Mouse (Mus musculus): ENCODE results near the gene Cnga3. TPM values are rescaled to one million over a fixed set of nuclear protein-coding genes. Genes with fewer than 3 reads are reported as not detected.
A peak's percentile ranks its signal among the peaks of the same experiment; 100 is the strongest.

Cnga3 gene
- 1.6 and 1.8 TPM in 2 replicates for polyA plus RNA-seq (2011; ENCODE audit: insufficient read depth, insufficient read length, low read depth, missing spikeins)

DNA sequence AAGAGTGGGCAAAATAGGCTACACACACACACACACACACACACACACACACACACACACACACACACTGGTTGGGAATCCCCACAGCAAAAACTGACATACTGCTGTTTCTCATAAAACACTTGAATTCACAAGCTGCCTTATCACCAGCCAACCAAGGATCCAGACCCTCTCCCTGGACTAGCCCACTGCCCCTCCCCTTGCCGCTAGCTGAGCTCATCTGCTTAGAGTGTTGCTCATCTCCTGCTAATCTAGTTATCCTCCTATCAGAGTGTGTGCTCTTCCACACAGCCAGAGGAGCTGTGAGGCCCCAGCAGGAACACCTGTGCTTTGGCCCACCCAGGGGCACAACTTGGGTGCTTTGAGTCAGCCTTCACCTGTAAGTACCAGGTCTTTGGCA, at the start of gene Cnga3:
Gene Cnga3 (plus strand): TSS at position 291 of the 400 bp plus-strand sequence.
- no peak for TF ChIP-seq POLR2A (IDR thresholded peaks at IDR 0.05; ENCODE audit: insufficient read depth, low read length)
- TF ChIP-seq CTCF (IDR thresholded peaks at IDR 0.05; ENCODE audit: low read depth, low read length): no peak
- no peak for TF ChIP-seq EP300 (IDR thresholded peaks at IDR 0.05; ENCODE audit: insufficient read depth, low read depth, low read length)
- H3K27me3 ChIP-seq (ENCODE audit: control insufficient read depth, insufficient read depth, low read length, poor library complexity, severe bottlenecking): no peaks in the 10 kb centered on the region
- H3K36me3 ChIP-seq (ENCODE audit: control insufficient read depth, insufficient read depth, low read length, poor library complexity, severe bottlenecking): no peaks in the 10 kb centered on the region
- peaks cover 11% of the 10 kb centered on the region for H3K9me3 ChIP-seq (replicated peaks; ENCODE audit: control insufficient read depth, insufficient read depth, low read length, poor library complexity, severe bottlenecking)
- H3K27ac ChIP-seq (ENCODE audit: insufficient read depth, low read length): no peak within 1 kb of the TSS
- no peak within 1 kb of the TSS for H3K4me3 ChIP-seq (ENCODE audit: low read depth, low read length)
- H3K4me1 ChIP-seq (ENCODE audit: control insufficient read depth, insufficient read depth, low read length): no peaks in the 10 kb centered on the region
- H3K9ac ChIP-seq (ENCODE audit: low read depth, poor library complexity, severe bottlenecking): no peak within 1 kb of the TSS

DNA sequence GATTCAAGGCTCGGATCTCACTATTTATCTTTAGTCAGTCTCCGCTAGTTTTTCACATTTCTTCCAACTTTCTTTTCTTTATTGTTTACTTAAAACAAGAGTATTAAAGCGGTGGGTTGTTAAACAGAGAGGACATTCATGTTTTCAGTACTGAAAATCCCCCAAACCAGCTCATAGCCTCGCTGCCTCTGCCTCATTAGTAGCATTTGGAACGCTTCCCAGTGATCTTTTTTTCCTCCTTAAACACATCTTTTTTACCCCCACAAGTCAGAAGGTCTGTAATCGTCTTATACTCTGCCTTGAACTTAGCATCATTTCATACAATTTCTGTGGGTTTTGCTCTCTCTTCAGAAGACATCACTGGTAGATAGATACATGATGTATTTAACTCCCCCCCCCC, 48.2 kb upstream of the Cnga3 start:
- no peaks in the 10 kb centered on the region for H3K27me3 ChIP-seq (ENCODE audit: control insufficient read depth, insufficient read depth, low read length, poor library complexity, severe bottlenecking)
- H3K27ac ChIP-seq (ENCODE audit: insufficient read depth, low read length): no peak overlapping the region
- H3K4me3 ChIP-seq (ENCODE audit: low read depth, low read length): no peak overlapping the region
- no peaks in the 10 kb centered on the region for H3K4me1 ChIP-seq (ENCODE audit: control insufficient read depth, insufficient read depth, low read length)
- no peak overlapping the region for H3K9ac ChIP-seq (ENCODE audit: low read depth, poor library complexity, severe bottlenecking)
- TF ChIP-seq POLR2A (IDR thresholded peaks at IDR 0.05; ENCODE audit: insufficient read depth, low read length): no peak
- TF ChIP-seq CTCF (IDR thresholded peaks at IDR 0.05; ENCODE audit: low read depth, low read length): no peak
- no peak for TF ChIP-seq EP300 (IDR thresholded peaks at IDR 0.05; ENCODE audit: insufficient read depth, low read depth, low read length)
- peaks cover 1% of the 10 kb centered on the region for H3K9me3 ChIP-seq (replicated peaks; ENCODE audit: control insufficient read depth, insufficient read depth, low read length, poor library complexity, severe bottlenecking)
- H3K36me3 ChIP-seq (ENCODE audit: control insufficient read depth, insufficient read depth, low read length, poor library complexity, severe bottlenecking): no peaks in the 10 kb centered on the region

DNA sequence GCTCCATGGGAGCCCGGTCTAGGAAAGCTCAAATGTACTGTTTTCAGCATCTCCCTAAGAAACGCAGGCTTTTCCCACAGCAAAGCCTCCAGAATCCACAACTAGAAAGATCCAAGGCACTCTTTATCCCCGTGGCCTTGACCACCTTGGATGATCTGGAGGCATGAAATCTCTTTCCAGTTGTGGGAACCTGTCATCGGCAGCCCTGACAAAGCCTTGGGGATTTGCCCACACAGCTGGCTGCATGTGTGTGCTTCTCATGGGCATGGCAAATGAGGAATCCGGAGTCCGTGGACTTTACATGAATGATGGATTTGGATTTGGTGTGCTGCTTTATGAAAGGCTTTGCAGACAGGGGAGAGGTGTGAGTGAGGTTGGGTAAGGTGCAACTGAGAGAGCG, 46.3 kb upstream of the Cnga3 start:
- Histone ChIP-seq H3K4me3 (ENCODE audit: low read depth, low read length) (no peak overlapping the region), H3K36me3 (ENCODE audit: control insufficient read depth, insufficient read depth, low read length, poor library complexity, severe bottlenecking) (no peaks in the 10 kb centered on the region), H3K27me3 (ENCODE audit: control insufficient read depth, insufficient read depth, low read length, poor library complexity, severe bottlenecking) (no peaks in the 10 kb centered on the region), H3K9ac (ENCODE audit: low read depth, poor library complexity, severe bottlenecking) (no peak overlapping the region), H3K9me3 (replicated peaks; ENCODE audit: control insufficient read depth, insufficient read depth, low read length, poor library complexity, severe bottlenecking) (no peaks in the 10 kb centered on the region), H3K27ac (ENCODE audit: insufficient read depth, low read length) (no peak overlapping the region), H3K4me1 (ENCODE audit: control insufficient read depth, insufficient read depth, low read length) (no peaks in the 10 kb centered on the region)
- TF ChIP-seq EP300 (IDR thresholded peaks at IDR 0.05; ENCODE audit: insufficient read depth, low read depth, low read length) (no peak), CTCF (IDR thresholded peaks at IDR 0.05; ENCODE audit: low read depth, low read length) (no peak), POLR2A (IDR thresholded peaks at IDR 0.05; ENCODE audit: insufficient read depth, low read length) (no peak)

DNA sequence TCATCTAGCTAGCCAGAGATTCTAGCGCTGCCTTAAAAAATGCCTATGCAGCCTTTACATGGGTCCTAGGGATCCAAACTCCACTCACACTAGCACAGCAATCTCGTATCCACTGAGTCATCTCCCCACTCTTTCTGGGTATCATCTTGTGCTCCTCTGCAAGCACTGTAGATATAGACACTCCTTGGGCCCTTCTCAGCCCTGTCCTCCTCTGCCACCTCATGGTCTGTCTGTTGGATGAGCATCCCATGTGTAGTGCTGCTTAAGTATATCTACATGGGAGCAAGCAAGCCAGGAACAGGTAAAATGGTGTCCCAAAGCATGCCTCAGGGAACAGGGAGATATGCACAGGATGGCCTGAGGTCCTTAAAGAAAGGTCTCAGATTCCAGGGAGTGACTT, 36.4 kb upstream of the Cnga3 start:
- TF ChIP-seq CTCF (IDR thresholded peaks at IDR 0.05; ENCODE audit: low read depth, low read length): no peak
- TF ChIP-seq EP300 (IDR thresholded peaks at IDR 0.05; ENCODE audit: insufficient read depth, low read depth, low read length): no peak
- no peak for TF ChIP-seq POLR2A (IDR thresholded peaks at IDR 0.05; ENCODE audit: insufficient read depth, low read length)
- H3K9ac ChIP-seq (ENCODE audit: low read depth, poor library complexity, severe bottlenecking): no peak overlapping the region
- H3K27me3 ChIP-seq (ENCODE audit: control insufficient read depth, insufficient read depth, low read length, poor library complexity, severe bottlenecking): no peaks in the 10 kb centered on the region
- H3K4me3 ChIP-seq (ENCODE audit: low read depth, low read length): no peak overlapping the region
- H3K36me3 ChIP-seq (ENCODE audit: control insufficient read depth, insufficient read depth, low read length, poor library complexity, severe bottlenecking): no peaks in the 10 kb centered on the region
- H3K9me3 ChIP-seq (replicated peaks; ENCODE audit: control insufficient read depth, insufficient read depth, low read length, poor library complexity, severe bottlenecking): 0 out of 2 replicates have a peak, but pooled peaks cover 2% of the 10 kb centered on the region
- no peak overlapping the region for H3K27ac ChIP-seq (ENCODE audit: insufficient read depth, low read length)
- no peaks in the 10 kb centered on the region for H3K4me1 ChIP-seq (ENCODE audit: control insufficient read depth, insufficient read depth, low read length)

DNA sequence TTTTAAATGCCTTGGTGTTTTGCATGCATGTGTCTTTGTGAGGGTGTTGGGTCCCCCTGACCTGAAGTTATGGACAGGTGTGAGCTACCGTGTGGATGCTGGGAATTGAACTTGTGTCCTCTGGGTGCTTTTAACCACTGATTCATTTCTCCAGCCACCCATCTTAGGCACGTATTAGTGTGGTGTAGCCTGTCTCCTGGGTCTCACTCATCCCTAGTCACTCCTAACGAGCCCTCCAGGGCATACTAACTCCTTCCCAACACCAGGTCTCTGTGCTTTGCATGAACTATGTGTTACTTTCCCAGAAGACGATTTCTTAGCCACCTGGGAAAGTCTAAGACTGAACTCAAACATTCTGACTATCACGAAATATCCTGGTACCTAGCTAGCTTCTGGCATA, 34.4 kb upstream of the Cnga3 start:
- no peak overlapping the region for H3K9ac ChIP-seq (ENCODE audit: low read depth, poor library complexity, severe bottlenecking)
- H3K36me3 ChIP-seq (ENCODE audit: control insufficient read depth, insufficient read depth, low read length, poor library complexity, severe bottlenecking): no peaks in the 10 kb centered on the region
- H3K9me3 ChIP-seq (replicated peaks; ENCODE audit: control insufficient read depth, insufficient read depth, low read length, poor library complexity, severe bottlenecking): 0 out of 2 replicates have a peak, but pooled peaks cover 2% of the 10 kb centered on the region
- H3K4me3 ChIP-seq (ENCODE audit: low read depth, low read length): no peak overlapping the region
- TF ChIP-seq CTCF (IDR thresholded peaks at IDR 0.05; ENCODE audit: low read depth, low read length): no peak
- no peak for TF ChIP-seq EP300 (IDR thresholded peaks at IDR 0.05; ENCODE audit: insufficient read depth, low read depth, low read length)
- no peak for TF ChIP-seq POLR2A (IDR thresholded peaks at IDR 0.05; ENCODE audit: insufficient read depth, low read length)
- H3K27ac ChIP-seq (ENCODE audit: insufficient read depth, low read length): no peak overlapping the region
- H3K4me1 ChIP-seq (ENCODE audit: control insufficient read depth, insufficient read depth, low read length): no peaks in the 10 kb centered on the region
- H3K27me3 ChIP-seq (ENCODE audit: control insufficient read depth, insufficient read depth, low read length, poor library complexity, severe bottlenecking): no peaks in the 10 kb centered on the region

DNA sequence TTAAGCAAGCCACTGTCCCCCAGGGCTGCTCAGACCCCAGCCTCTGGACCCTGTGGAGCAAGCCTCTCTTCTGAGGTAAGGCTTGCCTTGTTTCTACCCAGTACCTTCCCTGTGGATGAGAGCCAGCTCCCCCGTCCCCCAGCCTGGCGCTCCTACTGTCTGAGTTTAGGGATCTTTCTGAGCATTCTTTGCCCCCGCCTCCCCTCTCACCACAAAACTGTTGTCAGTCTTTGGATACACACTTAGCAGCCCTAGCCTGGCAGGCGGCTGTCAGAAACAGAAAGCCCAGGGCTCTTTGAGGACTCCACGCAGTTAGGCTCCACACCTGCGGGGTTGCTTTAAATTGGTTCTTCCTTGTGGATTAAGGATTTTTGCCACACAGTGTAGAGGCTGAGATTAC, 27.2 kb upstream of the Cnga3 start:
- Histone ChIP-seq H3K27ac (ENCODE audit: insufficient read depth, low read length) (no peak overlapping the region), H3K4me3 (ENCODE audit: low read depth, low read length) (peak overlapping the region; percentile 47), H3K9ac (ENCODE audit: low read depth, poor library complexity, severe bottlenecking) (0 out of 2 replicates have a peak overlapping the region, but pooled peaks have one; percentile 26), H3K36me3 (ENCODE audit: control insufficient read depth, insufficient read depth, low read length, poor library complexity, severe bottlenecking) (no peaks in the 10 kb centered on the region), H3K4me1 (ENCODE audit: control insufficient read depth, insufficient read depth, low read length) (peaks cover 2% of the 10 kb centered on the region), H3K27me3 (ENCODE audit: control insufficient read depth, insufficient read depth, low read length, poor library complexity, severe bottlenecking) (no peaks in the 10 kb centered on the region; the same call in 1 of the 2 replicates), H3K9me3 (replicated peaks; ENCODE audit: control insufficient read depth, insufficient read depth, low read length, poor library complexity, severe bottlenecking) (no peaks in the 10 kb centered on the region)
- TF ChIP-seq EP300 (IDR thresholded peaks at IDR 0.05; ENCODE audit: insufficient read depth, low read depth, low read length) (no peak), POLR2A (IDR thresholded peaks at IDR 0.05; ENCODE audit: insufficient read depth, low read length) (no peak), CTCF (IDR thresholded peaks at IDR 0.05; ENCODE audit: low read depth, low read length) (no peak)

Measured in ES-Bruce4 (cell line).